In genomic region chr4:120323198-120323597, GRCm38 (mm10) we compare ENCODE assay signal across 10 mouse cellular contexts. TPM values are rescaled to one million over a fixed set of nuclear protein-coding genes. Genes with fewer than 3 reads are reported as not detected.
DNase-seq lines count a peak whose midpoint lies in the region; ATAC-seq and TF ChIP-seq lines count a peak whose summit lies in the region.
"Had no signal": no experiment of that assay in that cellular context is flagged by ENCODE, and none has a peak within 500 bp of the region (broad histone marks: within the 10 kb centered on the region; RNA-seq: fewer than 3 reads in every experiment).

No protein-coding gene starts in this region.

- H3K9ac ChIP-seq in heart, adult 2 months (ENCODE audit: low read depth, low read length) = no peak overlapping the region
- H3K9ac ChIP-seq in heart, embryonic 12.5 days = no peak overlapping the region
- H3K9ac ChIP-seq: embryonic facial prominence, embryonic 12.5 days; limb, embryonic 12.5 days had no signal

- no peak overlapping the region for H3K27ac ChIP-seq in heart, adult 2 months
- H3K27ac ChIP-seq in heart, embryonic 12.5 days (ENCODE audit: poor library complexity, severe bottlenecking) = no peak overlapping the region
- no peak overlapping the region for H3K27ac ChIP-seq in layer of hippocampus, adult 2 months
- H3K27ac ChIP-seq: embryonic facial prominence, embryonic 12.5 days; limb, embryonic 12.5 days had no signal

- no peaks in the 10 kb centered on the region for H3K9me3 ChIP-seq in heart, embryonic 12.5 days (replicated peaks)
- H3K9me3 ChIP-seq: embryonic facial prominence, embryonic 12.5 days; limb, embryonic 12.5 days had no signal

- no peaks in the 10 kb centered on the region for H3K4me1 ChIP-seq in heart, adult 2 months (ENCODE audit: control insufficient read depth, insufficient read depth, low read length)
- no peaks in the 10 kb centered on the region for H3K4me1 ChIP-seq in heart, embryonic 12.5 days (replicated peaks)
- H3K4me1 ChIP-seq: embryonic facial prominence, embryonic 12.5 days; limb, embryonic 12.5 days had no signal

- peak; percentile 78 for TF ChIP-seq CTCF in heart, adult 2 months (IDR thresholded peaks at IDR 0.05)
- peak; percentile 84 for TF ChIP-seq CTCF in layer of hippocampus, adult 2 months (conservative IDR thresholded peaks at IDR 0.05)

- no peak for TF ChIP-seq POLR2A in heart, adult 2 months (IDR thresholded peaks at IDR 0.05; ENCODE audit: insufficient read depth, low read depth, low read length)

- intact Hi-C loops in heart, adult 2 months (cut with DNase I) = loop anchor here (1.0 to 5.0 kb wide), 2 partner anchors 98 to 201 kb away; no protein-coding TSS in a partner anchor

- WGBS in heart, adult 2 months = 24% methylated on average over 6 of the region's 6 CpGs
- 27% methylated on average over 6 of the region's 6 CpGs for WGBS in heart, embryonic 12.5 days

- H3K4me2 ChIP-seq in heart, embryonic 12.5 days = no peak overlapping the region
- H3K4me2 ChIP-seq: embryonic facial prominence, embryonic 12.5 days; limb, embryonic 12.5 days had no signal

- peak; percentile 36 to 52 for DNase-seq in heart, adult 2 months
- peak; percentile 26 to 44 for DNase-seq in B cell, adult 2 months
- peak; percentile 36 to 84 for DNase-seq in adrenal gland, adult (ENCODE audit: inconsistent age in 2 of 2, low spot score in 1 of 2)
- DNase-seq in embryo, embryonic 10.5 days (ENCODE audit: low spot score) = peak; percentile 65
- peak in 1 of 2 experiments; percentile 64 for DNase-seq in layer of hippocampus, adult 2 months (ENCODE audit: low spot score in 2 of 2)
- no peak for DNase-seq in yolk sac, embryonic 10.5 days (ENCODE audit: low spot score)

- 0 out of 2 replicates have a peak, but pooled peaks have one; percentile 23 for TF ChIP-seq EP300 in heart, adult 2 months (IDR thresholded peaks at IDR 0.05; ENCODE audit: insufficient read depth, low read depth, low read length)

- no peaks in the 10 kb centered on the region for H3K27me3 ChIP-seq in heart, adult 2 months (ENCODE audit: control insufficient read depth, insufficient read depth, low read length)
- H3K27me3 ChIP-seq in heart, embryonic 12.5 days (replicated peaks) = peaks cover 38% of the 10 kb centered on the region
- H3K27me3 ChIP-seq: embryonic facial prominence, embryonic 12.5 days had no signal

- H3K36me3 ChIP-seq in heart, adult 2 months (ENCODE audit: control insufficient read depth, insufficient read depth, low read length) = no peaks in the 10 kb centered on the region
- H3K36me3 ChIP-seq in heart, embryonic 12.5 days = no peaks in the 10 kb centered on the region
- H3K36me3 ChIP-seq: embryonic facial prominence, embryonic 12.5 days; limb, embryonic 12.5 days had no signal

- H3K79me2 ChIP-seq in heart, adult 2 months (replicated peaks; ENCODE audit: control insufficient read depth, insufficient read depth, low read length) = no peaks in the 10 kb centered on the region

- ATAC-seq in heart, embryonic 12.5 days (ENCODE audit: insufficient number of reproducible peaks, low FRiP score) = no peak
- ATAC-seq in megakaryocyte progenitor cell, adult 5-6 weeks (replicated peaks; ENCODE audit: poor library complexity) = peak; percentile 74

- no peak overlapping the region for H3K4me3 ChIP-seq in heart, adult 2 months
- H3K4me3 ChIP-seq in heart, embryonic 12.5 days = no peak overlapping the region
- H3K4me3 ChIP-seq in layer of hippocampus, adult 2 months = no peak overlapping the region
- H3K4me3 ChIP-seq: embryonic facial prominence, embryonic 12.5 days; limb, embryonic 12.5 days had no signal

RNA-seq across cellular contexts. Expression of gene Foxo6, which starts 36.0 kb away (rescaled TPM):
- total RNA-seq in heart, adult 2 months (2021) = 1 to 10 TPM; 3.3 to 5.4 TPM
- polyA plus RNA-seq in heart, adult 2 months (2012; rRNA removed) = 5.5 TPM in 2 replicates
- polyA plus RNA-seq in heart, embryonic 12.5 days (2016; fragmentation: Nextera tagmentation; extraction: Ambion mirVana) = 0.06 and 0.08 TPM in 2 replicates
- total RNA-seq in layer of hippocampus, adult 2 months (2021) = 10 to 100 TPM; 32.8 to 32.9 TPM
- not detected in 2 replicates for total RNA-seq in megakaryocyte progenitor cell, adult 5-6 weeks (2015)
- not detected in 2 replicates for total RNA-seq in megakaryocyte progenitor cell, adult 5-6 weeks (2017)

Comparison
In these comparisons a context has a peak if more than half of its experiments do, and no peak if none do; other contexts are left out.
1. RNA of gene Foxo6, which starts 36.0 kb away (total RNA-seq): 32.8 to 32.9 TPM in layer of hippocampus, adult 2 months; 3.3 to 5.4 TPM in heart, adult 2 months and not detected in megakaryocyte progenitor cell, adult 5-6 weeks; every median in the first group is over 4 times any median in the second.